Mouse (Mus musculus): ENCODE results near the gene Rara.

Gene Rara

GRCm38 (mm10) chr11:98997659-98998058 lies 70.0 kb downstream of the Rara start:
- no peak for DNase-seq (ENCODE audit: low spot score in 2 of 2)

GRCm38 (mm10) chr11:98998776-98999175 lies 71.2 kb downstream of the Rara start:
- no peak for DNase-seq (ENCODE audit: low spot score in 2 of 2)

- no peak for DNase-seq (ENCODE audit: low spot score in 2 of 2)
Measured at GRCm38 (mm10) chr11:98999243-98999642, 71.6 kb downstream of the Rara start.

- DNase-seq (ENCODE audit: low spot score in 2 of 2) = no peak
Measured at GRCm38 (mm10) chr11:99006788-99007187, 79.2 kb downstream of the Rara start.

GRCm38 (mm10) chr11:99010124-99010523 lies 82.5 kb downstream of the Rara start:
- no peak for DNase-seq (ENCODE audit: low spot score in 2 of 2)

GRCm38 (mm10) chr11:99010706-99011105 lies 83.1 kb downstream of the Rara start:
- no peak for DNase-seq (ENCODE audit: low spot score in 2 of 2)

DNA sequence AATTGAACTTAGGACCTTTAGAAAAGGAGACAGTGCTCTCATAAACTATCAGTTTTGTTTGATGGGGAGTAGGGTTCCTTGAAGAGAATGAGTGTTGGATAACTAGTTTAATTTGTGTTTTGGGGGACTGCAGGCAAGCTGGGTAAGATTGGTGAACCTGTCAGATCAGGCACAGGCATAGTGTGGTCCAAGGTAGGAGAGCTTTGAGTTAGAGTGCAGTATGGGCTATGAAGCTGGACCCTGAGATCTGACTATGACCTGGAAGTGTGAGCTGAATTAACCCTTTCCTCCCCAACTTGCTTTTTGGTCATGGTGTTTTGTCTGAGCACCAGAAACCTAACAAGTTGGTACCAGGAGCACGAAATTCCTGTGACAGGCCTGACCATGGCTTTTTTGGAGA lies 86.2 kb downstream of the Rara start:
- DNase-seq (ENCODE audit: low spot score in 2 of 2) = no peak

GRCm38 (mm10) chr11:99019844-99020243 lies 92.2 kb downstream of the Rara start:
- no peak for DNase-seq (ENCODE audit: low spot score in 2 of 2)

DNA sequence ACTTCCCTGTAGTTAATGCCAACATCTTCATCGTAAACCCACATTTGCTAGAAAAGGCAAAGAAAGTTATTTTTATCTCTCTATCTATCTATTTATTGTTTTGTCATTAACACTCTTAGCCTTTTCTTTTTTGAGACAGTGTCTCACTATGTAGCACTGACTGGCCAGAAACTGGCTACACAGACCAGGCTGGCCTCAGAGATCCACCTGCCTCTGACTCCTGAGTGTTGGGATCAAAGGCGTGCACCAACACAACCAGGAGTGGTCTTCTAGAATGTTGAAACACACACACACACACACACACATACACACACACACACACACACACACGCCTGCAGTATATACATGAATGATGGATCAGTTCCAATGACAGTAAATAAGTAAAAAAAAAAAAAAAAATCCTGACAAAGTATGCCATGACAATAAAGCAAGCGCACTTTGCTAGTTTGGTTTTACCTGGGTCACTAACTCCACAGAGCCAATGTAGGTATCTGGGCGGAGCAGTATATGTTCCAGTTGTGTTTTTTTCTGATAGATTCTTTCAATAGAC lies 94.8 kb downstream of the Rara start:
- DNase-seq (ENCODE audit: low spot score in 2 of 2) = no peak

DNA sequence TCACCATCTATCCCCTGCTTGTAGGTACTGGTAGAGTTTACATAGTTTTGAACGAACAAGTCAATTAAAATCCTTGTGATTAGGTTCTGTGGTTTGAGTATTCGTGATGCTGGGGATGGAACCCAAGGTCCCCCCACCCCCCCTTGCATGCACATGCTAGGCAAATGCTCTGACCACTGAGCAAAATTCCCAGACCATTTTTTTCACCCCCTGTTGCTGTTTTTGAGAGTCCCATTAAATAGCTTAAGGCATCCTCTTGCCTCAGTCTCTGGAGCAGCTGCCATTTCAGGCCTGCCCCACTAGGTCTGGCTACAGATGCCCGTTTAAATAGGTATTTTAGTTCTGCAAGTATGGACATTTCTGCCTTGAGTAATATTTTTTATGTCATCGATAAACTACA lies 95.5 kb downstream of the Rara start:
- DNase-seq (ENCODE audit: low spot score in 2 of 2) = no peak

GRCm38 (mm10) chr11:99023500-99024467 lies 96.2 kb downstream of the Rara start, which contains the start of gene Top2a:
TSS of gene Top2a (minus strand) at chr11:99024189.
- peak; percentile 93 to 97 for DNase-seq (ENCODE audit: low spot score in 2 of 2)
